Mouse (Mus musculus) layer of hippocampus, adult 9-11 months (tissue): ENCODE results near the gene Slc35e1.

Experiments
- DNase-seq: peaks from one replicate; pipeline ENCODE4 v3.0.0; 2022

Slc35e1 gene

GRCm38 (mm10) chr8:72485456-72486199, 6.8 kb downstream of the Slc35e1 start:
- DNase-seq: peak; percentile 76

- DNase-seq: peak; percentile 99
Observed at GRCm38 (mm10) chr8:72474826-72475546, 17.4 kb downstream of the Slc35e1 start, which contains the start of gene Cherp. TSS of gene Cherp (minus strand) at chr8:72475226.

- DNase-seq: no peak
Observed at GRCm38 (mm10) chr8:72470684-72471083, 21.7 kb downstream of the Slc35e1 start.

- no peak for DNase-seq
Observed at GRCm38 (mm10) chr8:72469984-72470383, 22.4 kb downstream of the Slc35e1 start.

- DNase-seq: no peak
Observed at GRCm38 (mm10) chr8:72469243-72469642, 23.2 kb downstream of the Slc35e1 start.

GRCm38 (mm10) chr8:72464211-72464610, 28.2 kb downstream of the Slc35e1 start:
- DNase-seq: no peak

- no peak for DNase-seq
Observed at GRCm38 (mm10) chr8:72459881-72460533, 32.4 kb downstream of the Slc35e1 start.

- DNase-seq: no peak
Observed at GRCm38 (mm10) chr8:72458457-72458856, 34.0 kb downstream of the Slc35e1 start.

- DNase-seq: no peak
Observed at GRCm38 (mm10) chr8:72457806-72458205, 34.6 kb downstream of the Slc35e1 start.

GRCm38 (mm10) chr8:72455317-72455716, 37.1 kb downstream of the Slc35e1 start:
- DNase-seq: no peak

GRCm38 (mm10) chr8:72453904-72454303, 38.5 kb downstream of the Slc35e1 start:
- no peak for DNase-seq

GRCm38 (mm10) chr8:72451516-72451915, 40.9 kb downstream of the Slc35e1 start:
- no peak for DNase-seq

GRCm38 (mm10) chr8:72445071-72445470, 47.3 kb downstream of the Slc35e1 start:
- DNase-seq: no peak

- no peak for DNase-seq
Observed at GRCm38 (mm10) chr8:72443994-72444350, 48.4 kb downstream of the Slc35e1 start.

- DNase-seq: peak; percentile 99
Observed at GRCm38 (mm10) chr8:72443338-72443993, 48.9 kb downstream of the Slc35e1 start, which contains the start of the genes Calr3 and 1700030K09Rik. TSS of gene Calr3 (minus strand) at chr8:72443870. TSS of gene 1700030K09Rik (plus strand) at chr8:72443880.

GRCm38 (mm10) chr8:72438248-72439015, 54.0 kb downstream of the Slc35e1 start:
- DNase-seq: no peak

- no peak for DNase-seq
Observed at GRCm38 (mm10) chr8:72434952-72435351, 57.5 kb downstream of the Slc35e1 start.
